ENCODE assay signal across 26 mouse cellular contexts in genomic region chr8:124247581-124247980, GRCm38 (mm10). TPM values are rescaled to one million over a fixed set of nuclear protein-coding genes. Genes with fewer than 3 reads are reported as not detected.
DNase-seq lines count a peak whose midpoint lies in the region; ATAC-seq lines count a peak whose summit lies in the region.
"Had no signal": no experiment of that assay in that cellular context is flagged by ENCODE, and none has a peak within 500 bp of the region (broad histone marks: within the 10 kb centered on the region; RNA-seq: fewer than 3 reads in every experiment).

No protein-coding gene starts in this region.

- no peaks in the 10 kb centered on the region for H3K36me3 ChIP-seq in lung, embryonic 16.5 days (ENCODE audit: control insufficient read depth, insufficient read depth, low read length)
- H3K36me3 ChIP-seq: hindbrain, embryonic 15.5 days; neural tube, embryonic 15.5 days had no signal

- H3K27ac ChIP-seq in lung, embryonic 16.5 days (ENCODE audit: low read length), result no peak overlapping the region
- H3K27ac ChIP-seq: heart, adult 2 months; hindbrain, embryonic 15.5 days; intestine, embryonic 15.5 days; kidney, postnatal 0 days; left cerebral cortex, adult 2 months; limb, embryonic 15.5 days; liver, embryonic 14.5 days; macrophage; neural tube, embryonic 15.5 days; stomach, postnatal 0 days had no signal

- H3K9me3 ChIP-seq in lung, embryonic 16.5 days (ENCODE audit: control insufficient read depth, low read length), result peaks cover 6% of the 10 kb centered on the region; the same call in 1 of the 2 replicates
- H3K9me3 ChIP-seq: hindbrain, embryonic 15.5 days; intestine, embryonic 15.5 days; limb, embryonic 15.5 days; neural tube, embryonic 15.5 days had no signal

- no peak overlapping the region for H3K4me2 ChIP-seq in lung, embryonic 16.5 days (ENCODE audit: low read depth, low read length)
- H3K4me2 ChIP-seq: hindbrain, embryonic 15.5 days; intestine, embryonic 15.5 days; limb, embryonic 15.5 days; midbrain, embryonic 11.5 days; neural tube, embryonic 15.5 days had no signal

- H3K4me1 ChIP-seq in lung, embryonic 16.5 days (replicated peaks; ENCODE audit: control insufficient read depth, insufficient read depth, low read length), result peaks cover 23% of the 10 kb centered on the region

- peak; percentile 53 for ATAC-seq in common myeloid progenitor, adult 5-6 weeks (replicated peaks; ENCODE audit: low read depth, poor library complexity, severe bottlenecking)
- peak; percentile 35 for ATAC-seq in lung, embryonic 16.5 days (ENCODE audit: low read depth)
- 0 out of 2 replicates have a peak, but pooled peaks have one; percentile 26 for ATAC-seq in megakaryocyte, adult 5-6 weeks (ENCODE audit: poor library complexity, severe bottlenecking)
- ATAC-seq: intestine, embryonic 15.5 days had no signal

- no peak overlapping the region for H3K4me3 ChIP-seq in lung, embryonic 16.5 days (ENCODE audit: low read length)
- H3K4me3 ChIP-seq: heart, adult 2 months; hindbrain, embryonic 15.5 days; intestine, embryonic 15.5 days; left cerebral cortex, adult 2 months; limb, embryonic 15.5 days; neural tube, embryonic 15.5 days had no signal

- no peaks in the 10 kb centered on the region for H3K27me3 ChIP-seq in lung, embryonic 16.5 days (ENCODE audit: control insufficient read depth, insufficient read depth, low read depth, low read length)
- H3K27me3 ChIP-seq: hindbrain, embryonic 15.5 days; intestine, embryonic 15.5 days; limb, embryonic 15.5 days; neural tube, embryonic 15.5 days had no signal

- H3K9ac ChIP-seq in lung, embryonic 16.5 days (ENCODE audit: low read length), result no peak overlapping the region
- H3K9ac ChIP-seq: hindbrain, embryonic 15.5 days; intestine, embryonic 15.5 days; limb, embryonic 15.5 days; liver, embryonic 14.5 days; neural tube, embryonic 15.5 days had no signal

- peak; percentile 55 for DNase-seq in kidney, adult 9 months
- no peak for DNase-seq in kidney, adult 18-20 months
- DNase-seq in adrenal gland, adult 18-20 months (ENCODE audit: low spot score in 2 of 2), result no peak
- DNase-seq in left cerebral cortex, adult 8-10 months (ENCODE audit: low spot score in 2 of 2), result no peak
- DNase-seq in heart, postnatal 14 days, result no peak
- DNase-seq: adrenal gland, postnatal 36 days; cerebellum, adult 11 months; cerebellum, postnatal 10 days; gastrocnemius, postnatal 14 days; heart, adult 2 months; heart, postnatal 4 days; left cerebral cortex, postnatal 4 days; thymus, adult 2 months had no signal

- intact Hi-C loops in heart, postnatal 14 days (cut with DNase I), result no loop called here

- 69% methylated on average over 6 of the region's 6 CpGs for WGBS in lung, embryonic 16.5 days

RNA-seq across cellular contexts. Expression of gene Galnt2, which starts 16.4 kb away (rescaled TPM):
- total RNA-seq in common myeloid progenitor, adult 5-6 weeks (2017), result 10.1 and 31.0 TPM in 2 replicates
- polyA plus RNA-seq in lung, embryonic 16.5 days (2015; fragmentation: Nextera tagmentation; extraction: Ambion mirVana), result 36.8 and 46.4 TPM in 2 replicates
- 31.3 and 61.1 TPM in 2 replicates for total RNA-seq in megakaryocyte, adult 5-6 weeks (2015)
- 15.5 and 20.4 TPM in 2 replicates for total RNA-seq in megakaryocyte, adult 5-6 weeks (2017)
- total RNA-seq in adrenal gland, adult 18-20 months (2021), result 10 to 100 TPM; 54.3 to 63.6 TPM
- 10 to 100 TPM; 34.5 to 49.5 (median 39.8) TPM for total RNA-seq in left cerebral cortex, adult 8-10 months (2022)
- total RNA-seq in heart, postnatal 14 days (2021), result 10 to 100 TPM; 41.9 to 42.7 TPM
